Mouse (Mus musculus) kidney, postnatal 10 days (tissue): Measurements from ENCODE around the gene Ctcf.

Experiments
- DNase-seq: peaks from one replicate; pipeline ENCODE4 v3.0.0; 2021; ENCODE audit warnings: mixed read lengths

The Ctcf gene

GRCm38 (mm10) chr8:105618279-105618634, 18.1 kb upstream of the Ctcf start:
- no peak for DNase-seq

GRCm38 (mm10) chr8:105618892-105619591, 17.3 kb upstream of the Ctcf start:
- DNase-seq: no peak

- no peak for DNase-seq
Observed at GRCm38 (mm10) chr8:105620211-105620610, 16.2 kb upstream of the Ctcf start.

GRCm38 (mm10) chr8:105620946-105621720, 15.2 kb upstream of the Ctcf start:
- no peak for DNase-seq

GRCm38 (mm10) chr8:105621841-105622240, 14.5 kb upstream of the Ctcf start:
- DNase-seq: peak; percentile 35

GRCm38 (mm10) chr8:105622421-105622920, 13.9 kb upstream of the Ctcf start:
- peak; percentile 99 for DNase-seq

- peak; percentile 53 for DNase-seq
Observed at GRCm38 (mm10) chr8:105623118-105623517, 13.2 kb upstream of the Ctcf start.

- DNase-seq: no peak
Observed at GRCm38 (mm10) chr8:105623679-105624245, 12.6 kb upstream of the Ctcf start.

- no peak for DNase-seq
Observed at GRCm38 (mm10) chr8:105624401-105624800, 12.0 kb upstream of the Ctcf start.

- DNase-seq: no peak
Observed at GRCm38 (mm10) chr8:105624831-105625230, 11.5 kb upstream of the Ctcf start.

GRCm38 (mm10) chr8:105626086-105626485, 10.3 kb upstream of the Ctcf start:
- DNase-seq: no peak

GRCm38 (mm10) chr8:105629337-105629736, 7.0 kb upstream of the Ctcf start:
- no peak for DNase-seq

GRCm38 (mm10) chr8:105634771-105635458, 1.5 kb upstream of the Ctcf start:
- DNase-seq: no peak

- no peak for DNase-seq
Observed at GRCm38 (mm10) chr8:105635481-105635880, 887 bp upstream of the Ctcf start.

- DNase-seq: peak; percentile 73
Observed at GRCm38 (mm10) chr8:105636963-105637510, 669 bp downstream of the Ctcf start, which contains the start of gene Agrp. Gene Agrp (minus strand): TSS chr8:105637393.

GRCm38 (mm10) chr8:105637601-105638041, 1.3 kb downstream of the Ctcf start:
- DNase-seq: peak; percentile 14

GRCm38 (mm10) chr8:105638510-105638909, 2.1 kb downstream of the Ctcf start:
- DNase-seq: no peak

- DNase-seq: no peak
Observed at GRCm38 (mm10) chr8:105639835-105640234, 3.5 kb downstream of the Ctcf start.

GRCm38 (mm10) chr8:105640511-105640910, 4.1 kb downstream of the Ctcf start:
- peak; percentile 22 for DNase-seq

- no peak for DNase-seq
Observed at GRCm38 (mm10) chr8:105645205-105645604, 8.8 kb downstream of the Ctcf start.

GRCm38 (mm10) chr8:105648929-105649328, 12.6 kb downstream of the Ctcf start:
- no peak for DNase-seq

- DNase-seq: no peak
Observed at GRCm38 (mm10) chr8:105657641-105658040, 21.3 kb downstream of the Ctcf start.

- DNase-seq: peak; percentile 25
Observed at GRCm38 (mm10) chr8:105661167-105661566, 24.8 kb downstream of the Ctcf start.
